Mouse (Mus musculus) lung, postnatal 0 days (tissue): Measurements from ENCODE around the gene Slain2.

Experiments used
- CTCF ChIP-seq: IDR thresholded peaks from 2 replicates; pipeline ENCODE4 v1.5.1; 2016; ENCODE audit warnings: antibody characterized with exemption, mild to moderate bottlenecking
- EP300 ChIP-seq: IDR thresholded peaks from 2 replicates; pipeline ENCODE4 v1.6.1; 2016; ENCODE audit warnings: antibody characterized with exemption, mild to moderate bottlenecking, control low read depth

- TF ChIP-seq EP300 = no peak
- no peak for TF ChIP-seq CTCF
Measured at GRCm38 (mm10) chr5:72907402-72907801, 6.7 kb upstream of the Slain2 start.
